Mouse (Mus musculus): ENCODE results near the gene Gdpd5.

Gdpd5 gene

DNA sequence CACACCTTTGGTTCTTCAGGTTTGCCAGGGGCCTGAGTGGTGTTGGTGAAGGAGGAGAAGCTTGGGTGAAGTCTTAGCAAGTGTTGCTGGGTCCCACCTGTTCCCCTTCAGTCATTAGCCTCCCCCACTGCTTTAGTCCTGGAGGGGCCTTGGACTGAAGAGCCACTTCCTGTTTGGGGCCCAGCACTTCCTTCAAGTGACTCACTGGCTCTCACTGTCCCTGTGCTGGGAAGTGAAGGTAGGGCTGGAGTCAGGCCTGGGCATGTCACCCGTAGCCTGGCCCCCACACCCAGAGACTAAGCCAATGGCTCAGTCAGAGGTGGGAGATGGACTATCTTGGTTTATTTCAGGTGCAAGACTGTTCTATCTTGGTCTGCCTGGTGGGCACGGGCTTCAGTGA, 26.4 kb downstream of the Gdpd5 start:
- no peak for DNase-seq

- no peak for DNase-seq
Measured at GRCm38 (mm10) chr7:99409441-99410222, 28.4 kb downstream of the Gdpd5 start.

- no peak for DNase-seq
Measured at GRCm38 (mm10) chr7:99410315-99410714, 29.1 kb downstream of the Gdpd5 start.

DNA sequence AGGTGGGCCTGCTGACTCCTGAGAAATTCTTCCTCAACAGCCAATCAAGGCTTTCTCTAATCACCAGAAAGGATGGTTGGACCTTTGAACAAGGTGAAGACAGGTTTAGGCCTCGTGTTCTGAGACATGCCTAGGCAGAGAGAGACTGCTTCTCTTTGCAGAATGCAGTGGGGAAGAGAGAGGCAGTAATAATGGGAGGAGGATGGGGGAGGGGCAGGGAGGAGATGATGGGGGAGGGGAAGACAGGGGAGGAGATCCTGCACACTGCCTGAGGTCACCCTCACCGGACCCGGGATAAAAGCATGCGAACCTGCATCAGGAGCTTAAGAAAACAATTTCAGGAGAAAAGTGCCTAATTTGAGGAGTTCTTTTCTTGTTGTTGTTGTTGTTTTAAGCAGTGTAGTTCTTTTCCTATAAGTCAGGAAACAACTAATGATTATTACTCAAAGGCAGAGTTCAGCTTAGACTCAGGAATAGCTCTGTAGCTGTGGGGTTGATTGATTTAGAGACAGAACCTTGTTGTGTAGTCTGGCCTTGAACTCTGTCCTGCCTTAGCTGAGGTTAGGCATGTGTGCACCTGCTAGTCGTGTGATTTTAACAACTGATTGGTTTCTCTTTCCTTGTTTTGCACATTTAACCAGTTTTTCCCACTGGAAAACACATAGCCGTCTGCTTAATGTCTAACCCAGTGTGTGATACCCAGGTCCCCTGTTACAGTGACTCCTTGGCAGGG, 30.0 kb downstream of the Gdpd5 start:
- DNase-seq, result no peak

GRCm38 (mm10) chr7:99415045-99415444, 33.8 kb downstream of the Gdpd5 start:
- DNase-seq, result no peak

DNA sequence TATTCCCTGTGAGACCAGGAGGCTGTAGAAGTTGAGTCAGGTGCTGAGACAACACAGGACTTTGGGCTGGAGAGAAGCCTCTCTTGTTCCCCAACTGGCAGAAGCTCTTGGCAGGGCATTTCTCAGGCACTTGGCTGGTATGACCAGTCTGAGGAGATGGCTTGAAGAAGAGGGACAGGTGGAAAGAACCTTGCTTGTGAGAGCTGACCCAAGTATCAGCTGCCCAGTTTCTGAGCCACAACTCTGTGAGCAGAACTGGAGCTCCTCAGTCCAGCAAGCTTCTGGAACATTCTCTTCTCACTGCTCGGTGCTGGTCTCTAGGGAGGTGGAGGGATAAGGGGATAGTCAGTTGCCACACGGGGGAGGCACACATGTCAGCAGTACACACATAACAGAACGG, 38.1 kb downstream of the Gdpd5 start:
- DNase-seq, result no peak

DNA sequence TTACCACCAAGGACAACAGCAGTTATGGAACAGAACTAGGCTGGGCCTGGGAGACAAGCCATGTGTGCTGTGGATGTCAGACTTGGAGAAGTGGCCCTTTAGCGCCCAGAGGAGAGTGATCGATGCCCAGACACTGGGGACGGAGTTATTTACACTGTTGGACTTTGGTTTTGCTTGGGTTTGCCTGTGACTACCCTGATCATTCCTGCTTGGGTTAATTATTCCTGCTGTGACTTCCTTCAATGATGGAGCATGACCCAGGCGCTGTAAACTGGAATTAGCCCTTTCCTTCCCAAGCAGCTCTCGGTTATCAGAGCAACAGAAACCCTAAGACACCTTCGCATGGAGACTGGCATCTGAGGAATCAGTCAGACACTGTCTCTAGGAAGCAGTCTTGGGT, 39.8 kb downstream of the Gdpd5 start:
- DNase-seq, result no peak

GRCm38 (mm10) chr7:99424538-99425155, 43.4 kb downstream of the Gdpd5 start:
- DNase-seq, result no peak

GRCm38 (mm10) chr7:99425706-99426105, 44.5 kb downstream of the Gdpd5 start:
- DNase-seq, result no peak

DNA sequence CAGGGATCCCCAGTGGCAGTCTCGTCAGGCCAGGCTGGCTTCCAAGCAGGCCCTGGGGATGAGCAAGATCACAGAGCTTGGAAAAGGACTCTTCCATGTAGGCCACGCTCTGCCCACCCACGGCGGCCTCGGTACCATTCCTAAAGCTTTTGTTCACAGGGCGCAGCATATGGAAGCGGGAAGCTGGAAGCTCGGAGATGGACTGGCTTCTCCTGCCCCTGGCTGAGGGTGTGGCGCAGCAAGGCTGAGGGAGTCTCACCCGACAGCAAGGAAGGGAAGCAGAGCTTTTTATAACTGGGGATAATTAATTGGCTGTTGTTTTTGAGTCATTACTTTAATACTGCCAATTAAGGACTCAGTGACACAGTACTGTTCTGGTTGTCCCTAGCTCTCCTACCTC, 45.8 kb downstream of the Gdpd5 start:
- no peak for DNase-seq

GRCm38 (mm10) chr7:99427987-99428386, 46.8 kb downstream of the Gdpd5 start:
- DNase-seq, result no peak

DNA sequence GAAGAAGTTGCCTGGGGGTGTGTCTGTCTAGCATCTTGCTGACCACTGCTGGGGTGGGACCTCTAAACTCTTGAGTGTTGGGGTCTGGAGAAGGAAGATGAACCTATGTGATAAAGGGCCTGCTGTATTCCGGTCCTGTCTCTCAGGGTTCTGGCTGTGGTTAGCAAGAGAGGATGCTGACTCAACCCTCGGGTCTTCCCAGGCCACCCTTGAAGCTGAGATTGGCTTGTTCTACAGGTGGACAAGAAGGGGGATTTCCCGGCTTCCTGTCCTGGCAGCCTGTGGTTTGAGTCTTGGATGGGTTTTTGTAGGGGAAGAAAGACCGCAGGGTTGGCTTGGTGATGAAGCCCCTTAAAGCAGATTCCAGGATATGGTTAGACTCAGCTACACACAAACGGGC, 47.6 kb downstream of the Gdpd5 start:
- DNase-seq, result no peak

- no peak for DNase-seq
Measured at GRCm38 (mm10) chr7:99429786-99430185, 48.6 kb downstream of the Gdpd5 start.

GRCm38 (mm10) chr7:99430246-99430645, 49.0 kb downstream of the Gdpd5 start:
- no peak for DNase-seq

GRCm38 (mm10) chr7:99432248-99432647, 51.0 kb downstream of the Gdpd5 start:
- DNase-seq, result no peak

DNA sequence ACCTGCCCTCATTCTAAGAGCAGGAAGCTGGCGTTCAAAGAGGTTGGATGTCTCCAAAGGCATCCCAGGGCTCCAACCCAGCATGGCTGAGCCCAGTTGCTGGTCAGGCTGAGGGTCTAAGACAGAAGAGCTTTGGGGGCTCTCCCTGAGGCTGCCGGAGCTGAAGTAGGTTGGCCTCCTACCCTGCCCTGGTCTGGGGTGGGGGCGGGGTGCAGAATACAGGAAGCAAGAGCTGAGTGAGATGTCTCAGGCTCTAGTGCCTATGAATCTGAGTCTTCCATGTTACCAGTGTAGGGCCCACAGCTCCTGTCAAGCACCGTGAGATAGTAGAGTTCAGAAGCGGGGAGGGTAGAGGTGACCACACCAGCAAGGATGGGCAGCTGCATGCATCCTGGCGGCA, 51.6 kb downstream of the Gdpd5 start:
- no peak for DNase-seq

GRCm38 (mm10) chr7:99434672-99435250, 53.5 kb downstream of the Gdpd5 start:
- DNase-seq, result no peak

GRCm38 (mm10) chr7:99436530-99436929, 55.3 kb downstream of the Gdpd5 start:
- no peak for DNase-seq

GRCm38 (mm10) chr7:99438881-99439280, 57.7 kb downstream of the Gdpd5 start:
- DNase-seq, result no peak

GRCm38 (mm10) chr7:99441534-99442072, 60.4 kb downstream of the Gdpd5 start:
- no peak for DNase-seq

GRCm38 (mm10) chr7:99443164-99443563, 62.0 kb downstream of the Gdpd5 start:
- DNase-seq, result no peak

DNA sequence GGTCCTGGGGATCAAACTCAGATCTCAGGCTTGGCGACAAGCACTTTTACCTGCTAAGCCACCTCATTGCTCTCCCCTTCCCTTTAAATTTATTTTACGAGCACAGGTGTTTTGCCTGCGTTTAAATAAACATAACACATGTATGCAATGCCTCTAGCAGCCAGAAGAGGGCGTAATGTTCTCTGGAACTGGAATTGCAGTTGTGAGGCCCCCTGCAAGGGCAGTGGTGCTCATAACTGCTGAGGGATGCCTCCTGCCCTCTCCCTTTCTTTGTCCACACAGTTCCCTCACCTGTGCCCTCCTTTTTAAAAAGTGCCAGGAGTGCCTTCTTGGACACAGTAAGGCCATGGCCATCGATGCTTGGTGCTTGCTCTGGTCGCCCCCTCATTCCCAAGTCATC, 62.8 kb downstream of the Gdpd5 start:
- DNase-seq, result no peak

DNA sequence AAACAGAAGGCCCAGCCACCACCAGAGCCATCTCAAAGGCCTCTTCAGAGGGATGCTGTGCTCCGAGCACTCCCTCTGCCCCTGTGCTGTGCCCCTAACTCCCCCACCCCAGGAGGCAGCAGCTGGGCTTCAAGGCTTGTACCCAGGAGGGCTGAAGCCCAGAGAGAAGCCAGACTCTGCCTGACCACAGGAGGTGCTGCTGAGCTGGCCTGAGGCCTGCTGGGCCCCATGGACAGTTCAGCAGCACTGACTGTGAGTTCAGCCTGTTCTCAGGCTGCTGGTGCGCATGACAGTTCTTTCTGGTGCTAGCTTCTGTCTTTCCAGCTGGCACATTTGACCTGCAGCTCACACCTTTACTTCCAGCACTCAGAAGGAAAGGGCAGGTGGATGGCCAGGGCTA, 64.6 kb downstream of the Gdpd5 start:
- DNase-seq, result no peak

Measured in thymus, postnatal 36 days (tissue).